Mouse (Mus musculus) mammary gland, adult 2 months (tissue): ENCODE data around the gene E330021D16Rik. TPM values are rescaled to one million over a fixed set of nuclear protein-coding genes. Genes with fewer than 3 reads are reported as not detected.

ENCODE experiments used
- polyA plus RNA-seq: library from polyadenylated mRNA; depleted of rRNA; stranded (reverse); fragments of >200 nt; gene quantifications from 2 replicates; pipeline ENCODE4 v1.2.3, GENCODE M21; 2012; ENCODE audit warnings: low replicate concordance; rRNA removed

The E330021D16Rik gene
- polyA plus RNA-seq = not detected in 2 replicates

GRCm38 (mm10) chr6:136415133-136415775 is at the start of gene E330021D16Rik:
E330021D16Rik (minus strand) TSS chr6:136415569.

Other genes with a start within 250 kb of the E330021D16Rik start
- gene Grin2b, start 242.1 kb downstream of the E330021D16Rik start, polyA plus RNA-seq = 0.01 and 0.03 TPM in 2 replicates
- not detected in 2 replicates for gene Gm8994, start 88.0 kb downstream of the E330021D16Rik start, polyA plus RNA-seq
- gene Atf7ip, start 90.6 kb upstream of the E330021D16Rik start, polyA plus RNA-seq = 31.3 and 34.5 TPM in 2 replicates
- gene Plbd1, start 246.4 kb upstream of the E330021D16Rik start, polyA plus RNA-seq = 39.3 and 63.3 TPM in 2 replicates